17 mouse cellular contexts compared by ENCODE assay signal in the genomic region with DNA sequence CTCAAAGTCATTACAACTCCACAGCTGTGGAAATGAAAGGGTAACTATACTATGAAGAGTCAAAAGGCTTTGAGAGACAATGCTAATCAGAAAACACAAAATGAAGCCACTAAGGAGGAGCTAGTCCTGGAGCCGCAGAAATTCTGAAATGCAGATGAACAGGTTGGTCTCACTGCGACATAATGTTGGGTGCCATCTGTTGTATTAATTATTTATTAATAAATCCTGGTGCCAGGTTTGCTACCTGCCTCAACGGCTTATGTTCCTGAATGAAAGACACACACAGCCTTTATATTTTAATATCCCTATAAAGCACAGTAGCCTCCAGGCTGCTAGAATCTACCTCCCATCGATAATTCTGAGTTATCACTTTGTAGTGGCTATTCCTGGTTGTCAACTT.
"Had no signal": no experiment of that assay in that cellular context is flagged by ENCODE, and none has a peak within 500 bp of the region (broad histone marks: within the 10 kb centered on the region; RNA-seq: fewer than 3 reads in every experiment).

No protein-coding gene starts in this region.

- H3K9me3 ChIP-seq: midbrain, embryonic 10.5 days; midbrain, embryonic 12.5 days; neural tube, embryonic 12.5 days had no signal

- DNase-seq: lung, adult 18-20 months; lung, embryonic 14.5 days; lung, postnatal 10 days; lung, postnatal 4 days; midbrain, embryonic 14.5 days; retina, postnatal 1 day; right cerebral cortex, adult 18-20 months; right cerebral cortex, postnatal 25 days; right cerebral cortex, postnatal 4 days; spleen, adult 18-20 months; thymus, adult 18-20 months; thymus, postnatal 14 days; thymus, postnatal 36 days had no signal

- H3K27ac ChIP-seq: midbrain, embryonic 10.5 days; midbrain, embryonic 12.5 days; neural tube, embryonic 12.5 days had no signal

- H3K27me3 ChIP-seq: midbrain, embryonic 12.5 days; neural tube, embryonic 12.5 days had no signal

- H3K4me3 ChIP-seq: midbrain, embryonic 10.5 days; midbrain, embryonic 12.5 days; myocyte; neural tube, embryonic 12.5 days had no signal

- H3K4me1 ChIP-seq: midbrain, embryonic 10.5 days; midbrain, embryonic 12.5 days; neural tube, embryonic 12.5 days had no signal
